Mouse (Mus musculus) megakaryocyte progenitor cell, adult 5-6 weeks (primary cell): ENCODE data around the gene Upp1. TPM values are rescaled to one million over a fixed set of nuclear protein-coding genes. Genes with fewer than 3 reads are reported as not detected.

Experiments used
- ATAC-seq: replicated peaks from 2 replicates; pipeline ENCODE4 v1.8.0; 2016; ENCODE audit warnings: mild to moderate bottlenecking, moderate TSS enrichment, inconsistent platforms; ENCODE audit not compliant: poor library complexity
- total RNA-seq, 2 experiments: library from RNA; stranded (forward) in 1 of 2; stranded (reverse) in 1 of 2; fragments of 157-497, 149-512 nt in 1 of 2; fragments of 200-1000 nt in 1 of 2; gene quantifications; 2 replicates each; pipeline versions ENCODE4 v1.2.3 to v1.2.4; 2015 to 2017

Gene Upp1
- total RNA-seq, 2 experiments from 2014 or later: 0.89 TPM; not detected in 1

GRCm38 (mm10) chr11:9150403-9150802 is 32.5 kb downstream of the Upp1 start:
- 0 out of 2 replicates have a peak, but pooled peaks have one; percentile 14 for ATAC-seq

GRCm38 (mm10) chr11:9159953-9160352 is 42.0 kb downstream of the Upp1 start:
- no peak for ATAC-seq

- no peak for ATAC-seq
These were observed 49.4 kb downstream of the Upp1 start for GRCm38 (mm10) chr11:9167331-9167730.

GRCm38 (mm10) chr11:9181477-9181876 is 63.6 kb downstream of the Upp1 start:
- peak; percentile 96 for ATAC-seq

Other genes with a start within 250 kb of the Upp1 start
- gene Pkd1l1, start 144.8 kb upstream of the Upp1 start, total RNA-seq (2015): 0.02 TPM in 1 of 2 replicates, not detected in the other
- not detected in 2 replicates for gene Pkd1l1, start 144.8 kb upstream of the Upp1 start, total RNA-seq (2017)
- gene Hus1, start 106.9 kb upstream of the Upp1 start, total RNA-seq (2015): 21.2 and 29.5 TPM in 2 replicates
- gene Hus1, start 106.9 kb upstream of the Upp1 start, total RNA-seq (2017): 17.5 and 23.7 TPM in 2 replicates
- gene Gm11992, start 69.5 kb upstream of the Upp1 start, total RNA-seq (2015): 0.51 TPM in 1 of 2 replicates, not detected in the other
- gene Gm11992, start 69.5 kb upstream of the Upp1 start, total RNA-seq (2017): 0.88 TPM in 1 of 2 replicates, not detected in the other
- not detected in 2 replicates for gene Sun3, start 69.1 kb upstream of the Upp1 start, total RNA-seq (2015)
- not detected in 2 replicates for gene Sun3, start 69.1 kb upstream of the Upp1 start, total RNA-seq (2017)
- 17.4 and 23.5 TPM in 2 replicates for gene Abca13, start 73.8 kb downstream of the Upp1 start, total RNA-seq (2015)
- gene Abca13, start 73.8 kb downstream of the Upp1 start, total RNA-seq (2017): 13.9 and 14.1 TPM in 2 replicates